Mouse (Mus musculus): ENCODE results near the gene Dusp8.
"Not testable (repeated sequence)": the region's sequence is repeated elsewhere in the genome, so short reads cannot be mapped to it uniquely, and the experiment has no call there.

The Dusp8 gene

DNA sequence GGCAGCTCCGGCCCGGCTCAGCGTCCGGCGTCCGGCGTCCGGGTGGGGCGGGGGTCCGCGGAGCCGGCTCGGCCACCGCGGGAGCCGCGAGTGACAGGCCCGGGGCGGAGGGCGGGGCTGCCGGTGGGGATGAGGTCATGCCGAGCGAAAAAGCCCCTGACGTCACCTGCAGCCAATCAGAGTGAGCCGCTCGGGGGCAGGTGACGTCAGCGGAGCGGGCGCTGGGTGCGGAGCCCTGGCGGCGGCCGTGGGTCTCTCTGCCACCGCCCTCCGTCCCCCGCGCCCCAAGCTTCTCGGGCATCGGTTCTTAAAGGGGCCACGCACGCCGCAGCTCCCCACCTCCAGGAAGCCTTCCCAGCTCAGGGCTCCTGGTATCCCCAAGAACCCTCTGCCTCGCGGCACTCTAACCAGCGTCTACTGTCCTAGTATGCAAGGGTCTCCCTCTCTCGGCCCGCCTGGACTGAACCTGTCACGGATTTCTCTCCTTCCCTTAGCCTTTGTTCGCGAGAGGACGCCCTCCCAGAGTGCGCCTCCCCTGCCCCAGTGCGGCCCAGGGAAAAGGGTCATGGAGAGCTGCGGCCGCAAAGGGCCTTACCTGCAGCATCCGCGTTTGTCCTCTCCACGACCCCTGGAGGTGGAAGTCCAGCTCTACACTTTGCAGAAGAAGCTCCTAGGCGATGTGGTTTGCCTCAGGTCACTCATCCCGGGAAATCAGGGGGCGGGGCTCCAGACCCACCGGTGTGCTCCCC, at the start of gene Dusp8:
Gene Dusp8, minus strand, starts transcription at position 661 of the 749 bp plus-strand sequence.
- peak; percentile 97 for DNase-seq

DNA sequence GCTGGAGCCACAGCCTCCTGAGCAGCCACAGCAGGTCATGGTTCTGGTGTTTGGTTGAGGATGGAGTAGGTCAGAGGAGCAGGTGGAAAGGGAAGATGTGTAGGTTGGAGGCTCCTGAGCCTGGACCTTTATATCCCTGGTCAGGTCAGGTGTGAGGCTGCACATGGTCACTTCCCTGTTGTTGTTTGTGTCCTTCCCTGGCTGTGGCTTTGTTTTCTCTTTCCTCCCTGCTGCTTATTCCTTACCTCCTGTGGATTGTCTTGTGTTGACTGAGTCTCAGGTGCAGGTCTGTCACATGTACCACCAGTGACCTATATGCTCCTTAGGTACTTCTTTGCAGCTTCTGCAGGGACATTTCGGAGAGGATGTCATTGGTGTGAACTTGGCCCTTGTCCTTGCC, 48.9 kb upstream of the Dusp8 start, which contains the start of gene Gm45337:
Gene Gm45337, minus strand, starts transcription at position 101 of the 400 bp plus-strand sequence.
- DNase-seq = no peak

DNA sequence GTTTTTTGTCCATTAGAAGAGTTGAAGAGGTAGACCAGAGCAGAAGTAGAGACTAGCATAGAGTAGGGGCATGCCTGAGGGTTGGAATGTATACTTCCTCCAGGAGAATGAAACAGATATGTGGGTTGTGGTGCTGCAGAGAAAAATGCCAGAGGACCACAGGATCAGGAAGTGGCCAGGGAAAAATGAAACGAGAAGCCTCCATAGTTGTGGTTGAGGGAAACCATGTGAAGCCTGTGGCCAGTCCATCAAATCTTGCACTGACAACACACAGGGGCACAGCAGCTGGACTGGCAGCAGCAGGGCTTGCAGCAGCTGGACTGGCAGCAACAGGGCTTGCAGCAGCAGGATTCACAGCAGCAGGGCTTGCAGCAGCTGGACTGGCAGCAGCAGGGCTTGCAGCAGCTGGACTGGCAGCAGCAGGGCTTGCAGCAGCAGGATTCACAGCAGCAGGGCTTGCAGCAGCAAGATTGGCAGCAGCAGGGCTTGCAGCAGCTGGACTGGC, 47.9 kb upstream of the Dusp8 start:
- DNase-seq = not testable (repeated sequence)

- DNase-seq = no peak
These were observed 45.1 kb upstream of the Dusp8 start for GRCm38 (mm10) chr7:142140696-142141095.

GRCm38 (mm10) chr7:142135934-142136333, 40.3 kb upstream of the Dusp8 start, which contains the start of gene Gm39115:
Gene Gm39115, minus strand, starts transcription at chr7:142136034.
- not testable (repeated sequence) for DNase-seq

DNA sequence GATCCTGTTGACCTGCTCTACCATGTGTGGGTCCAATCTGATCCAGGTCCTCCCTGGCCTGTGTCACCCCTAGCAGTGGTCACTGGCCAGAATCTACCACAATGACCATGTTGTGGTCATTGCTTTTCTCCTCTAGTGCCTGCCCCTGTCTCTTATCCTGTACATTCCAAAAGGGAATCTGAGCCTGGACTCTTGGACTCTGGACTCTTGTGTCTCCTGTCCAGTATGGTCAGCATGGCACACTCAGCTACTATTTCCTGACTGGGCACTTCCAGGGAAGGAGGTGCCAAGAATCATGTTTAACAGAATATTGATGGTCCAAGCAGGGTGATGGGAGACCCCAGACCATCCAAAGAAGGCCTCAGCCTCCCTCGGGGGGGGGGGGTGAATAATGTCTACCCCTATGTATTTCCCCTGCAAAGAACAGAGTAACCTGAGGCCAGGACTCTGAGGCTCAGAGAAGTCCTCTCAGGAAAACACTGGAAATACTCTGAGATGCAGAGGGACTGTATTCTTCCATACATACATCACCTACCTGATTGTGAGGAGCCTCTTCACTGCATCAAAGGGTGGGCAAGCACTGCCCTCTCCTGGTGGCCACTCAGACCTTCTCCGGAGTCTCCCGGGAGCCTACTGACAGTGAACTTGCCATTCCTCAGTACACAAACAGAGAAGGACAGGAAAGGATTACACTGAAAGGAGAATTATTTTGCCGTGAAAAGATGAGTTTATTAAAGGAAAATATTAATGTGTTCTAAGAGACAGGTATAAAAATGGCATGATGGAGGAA, 38.8 kb upstream of the Dusp8 start:
- DNase-seq = no peak

DNA sequence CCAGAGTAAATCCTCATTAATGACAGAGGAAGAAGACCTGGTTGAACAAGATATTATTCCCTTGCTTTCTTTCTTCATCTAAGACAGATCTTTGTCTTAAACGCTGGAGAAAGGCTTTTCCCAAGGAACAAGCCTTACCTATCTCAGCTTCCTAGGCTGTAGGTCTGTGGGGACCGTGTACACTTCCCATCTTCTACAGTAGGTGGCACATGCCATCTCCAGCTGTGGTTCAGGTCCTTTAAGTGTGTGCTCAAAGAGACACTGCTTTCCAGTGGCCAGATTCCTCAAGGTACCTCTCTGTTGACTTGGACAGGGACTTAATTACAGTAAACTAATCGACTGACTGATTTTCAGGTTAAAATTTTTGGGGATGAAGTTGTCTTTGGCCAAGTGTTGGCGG, 33.2 kb upstream of the Dusp8 start:
- no peak for DNase-seq

- DNase-seq = not testable (repeated sequence)
These were observed 25.0 kb upstream of the Dusp8 start, which contains the start of gene Gm45618 for GRCm38 (mm10) chr7:142120629-142121028. Gene Gm45618, minus strand, starts transcription at chr7:142120729.

GRCm38 (mm10) chr7:142119632-142120031, 24.0 kb upstream of the Dusp8 start:
- no peak for DNase-seq

- no peak for DNase-seq
These were observed 9.1 kb upstream of the Dusp8 start for GRCm38 (mm10) chr7:142104747-142105146.

DNA sequence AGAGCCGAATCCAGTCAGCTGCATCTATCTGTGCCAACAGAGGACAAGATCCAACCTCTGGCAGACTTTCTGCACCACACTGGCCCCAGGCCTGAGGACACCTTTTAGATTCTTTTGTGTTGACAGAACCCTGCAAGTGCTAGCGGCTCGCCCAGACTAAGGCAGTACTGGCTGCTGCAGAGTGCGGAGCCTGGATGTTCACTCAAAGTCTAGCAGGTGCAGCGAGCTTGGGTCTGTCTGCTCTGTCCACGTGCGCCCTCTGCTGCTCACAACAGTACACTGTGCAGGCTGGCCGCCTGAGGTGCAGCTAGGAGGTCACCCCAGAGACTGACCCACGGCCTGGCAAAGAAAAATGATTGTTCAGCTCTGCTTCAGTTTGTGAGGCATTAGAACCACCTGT, 2.1 kb upstream of the Dusp8 start:
- DNase-seq = peak; percentile 84

GRCm38 (mm10) chr7:142096701-142097100, 1.1 kb upstream of the Dusp8 start:
- DNase-seq = peak; percentile 66

DNA sequence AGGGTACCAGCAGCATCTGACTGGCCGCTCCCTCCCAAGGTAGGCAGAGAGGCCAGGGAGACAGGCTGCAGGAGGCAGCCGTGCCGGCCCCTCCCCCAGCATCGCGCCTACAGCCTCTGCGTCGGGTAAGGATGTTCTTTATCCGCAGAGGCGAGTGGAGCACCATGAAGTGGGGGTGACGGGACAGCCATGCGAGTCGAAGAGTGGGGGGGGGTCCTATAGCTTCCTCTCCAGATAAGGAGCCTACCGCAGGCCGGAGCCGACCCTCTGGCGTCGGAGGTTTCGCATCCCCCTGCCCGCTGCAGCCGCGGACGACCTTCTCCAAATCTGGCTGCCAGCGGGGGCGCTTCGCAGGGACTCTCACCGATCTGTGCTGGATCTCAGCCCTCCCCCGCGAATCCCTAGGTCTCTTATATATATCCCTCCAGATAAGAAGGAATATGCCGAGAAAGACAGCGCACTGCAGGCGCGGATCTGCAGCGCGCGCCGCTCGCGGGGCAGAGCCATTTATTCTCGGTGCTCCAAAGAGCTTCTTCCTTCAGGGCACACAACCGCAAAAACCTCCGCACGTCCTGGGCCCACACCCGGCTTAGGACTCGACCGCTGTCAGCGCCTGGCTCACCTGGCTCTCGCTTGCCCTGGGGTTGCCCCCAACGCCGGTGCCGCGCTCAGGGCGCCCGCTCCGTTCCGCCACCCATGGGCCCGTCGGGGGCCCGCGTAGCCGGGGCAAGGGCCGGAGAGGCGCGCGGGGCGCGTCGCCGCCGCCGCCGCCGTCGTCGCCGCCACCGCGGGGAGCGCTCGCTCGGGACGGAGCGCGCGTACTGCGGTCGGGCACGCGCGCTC, 1.1 kb downstream of the Dusp8 start:
- DNase-seq = peak; percentile 87

DNA sequence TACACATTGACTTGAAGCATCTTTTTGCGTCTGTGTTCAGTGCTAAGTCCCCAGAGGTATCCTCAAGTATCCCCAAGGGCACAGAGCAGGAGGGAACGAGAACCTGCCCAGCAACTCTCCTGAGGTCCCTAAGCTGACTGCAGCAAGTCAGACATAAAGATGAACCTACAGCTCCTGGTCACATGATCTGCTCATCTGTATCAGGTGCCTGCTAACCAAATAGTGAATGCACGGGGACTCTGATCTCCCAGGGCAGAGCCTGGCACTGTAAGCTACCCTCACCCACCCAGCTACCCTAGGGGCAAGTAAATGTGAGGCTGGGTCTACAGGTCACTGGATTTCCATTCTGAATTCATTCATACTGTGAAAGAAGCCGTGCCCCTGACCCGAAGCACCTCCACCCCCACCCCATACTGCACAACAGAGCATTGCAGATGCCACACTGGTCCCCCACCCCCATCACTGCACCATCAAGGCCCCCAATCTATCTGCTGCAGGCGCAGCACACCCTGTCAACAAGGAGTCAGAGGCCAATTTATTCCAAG, 1.9 kb downstream of the Dusp8 start:
- peak; percentile 51 for DNase-seq

- peak; percentile 58 for DNase-seq
These were observed 2.7 kb downstream of the Dusp8 start for GRCm38 (mm10) chr7:142092991-142093390.

- peak; percentile 43 for DNase-seq
These were observed 3.8 kb downstream of the Dusp8 start for GRCm38 (mm10) chr7:142091848-142092247.

- DNase-seq = peak; percentile 61
These were observed 5.8 kb downstream of the Dusp8 start for GRCm38 (mm10) chr7:142089648-142090447.

- peak; percentile 58 for DNase-seq
These were observed 6.8 kb downstream of the Dusp8 start for GRCm38 (mm10) chr7:142088886-142089285.

DNA sequence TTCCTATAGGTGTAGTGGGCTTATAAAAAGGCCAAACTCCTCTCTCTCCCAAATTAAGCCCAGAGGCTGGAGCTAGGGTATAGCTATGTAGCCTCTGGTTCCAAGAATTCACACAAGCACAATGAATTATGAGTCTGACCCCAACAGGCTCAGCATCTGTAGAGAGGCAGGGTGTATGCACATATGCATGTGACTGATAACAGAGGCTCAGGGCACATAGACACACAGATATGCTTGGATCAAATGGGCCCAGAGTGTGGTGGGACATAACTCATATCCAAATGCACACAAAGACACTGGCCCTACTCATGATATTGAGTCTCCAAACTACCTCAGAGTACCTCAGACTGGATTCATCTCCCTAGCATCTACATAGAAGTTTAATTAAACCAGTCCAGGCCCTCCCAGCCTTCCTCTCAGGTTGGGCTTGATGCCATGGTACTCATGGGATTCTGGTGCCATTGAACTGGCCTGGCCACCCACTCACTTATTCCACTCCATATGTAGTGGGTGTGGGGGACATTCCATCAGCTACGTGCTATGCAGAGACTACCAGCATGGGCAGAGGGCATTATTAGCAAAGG, 8.5 kb downstream of the Dusp8 start:
- no peak for DNase-seq

DNA sequence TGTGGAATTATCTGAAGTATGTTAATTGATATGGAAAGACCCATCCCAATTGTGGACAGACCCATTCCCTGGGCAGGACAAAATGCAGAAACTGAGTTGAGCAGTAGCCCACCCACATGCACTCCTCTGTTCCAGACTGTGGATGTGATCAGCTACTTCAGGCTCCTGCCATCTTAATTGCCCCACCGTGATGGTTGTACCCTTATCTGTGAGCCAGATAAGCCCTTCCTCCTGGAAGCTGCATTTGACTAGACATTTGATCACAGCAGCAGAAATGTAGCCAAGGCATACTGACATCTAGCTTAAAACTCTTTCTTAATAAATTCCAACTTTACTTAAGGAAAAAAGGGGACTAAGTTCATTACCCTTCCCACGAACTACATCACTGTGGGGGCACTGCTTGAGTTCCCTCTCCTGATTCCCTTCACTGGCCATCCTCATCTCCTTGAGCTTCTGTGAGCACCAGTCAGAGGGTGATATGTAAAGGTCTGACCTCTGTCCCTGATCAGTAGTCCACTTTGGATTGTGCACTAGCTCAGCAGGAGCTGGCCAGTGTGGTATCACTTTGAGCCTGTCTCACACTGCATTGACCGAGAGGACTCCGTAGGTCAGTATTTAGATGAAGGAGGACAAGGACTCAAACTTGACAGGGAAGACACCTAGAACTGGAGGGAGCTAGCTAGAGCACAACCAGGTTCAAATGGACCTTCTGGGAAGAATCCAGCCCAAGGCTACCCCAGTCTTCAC, 9.3 kb downstream of the Dusp8 start:
- no peak for DNase-seq

Data from cerebellum, adult 11-12 months (tissue).